Mouse (Mus musculus) heart, embryonic 15.5 days (tissue): ENCODE data around the gene Mtus2. TPM values are rescaled to one million over a fixed set of nuclear protein-coding genes. Genes with fewer than 3 reads are reported as not detected.

Experiments used
- ATAC-seq: fragments of 200-750 bp; cut with Nextera tagmentation; replicated peaks from 2 replicates; pipeline ENCODE4 v1.8.0; 2017; ENCODE audit warnings: low read depth, moderate TSS enrichment; ENCODE audit not compliant: insufficient number of reproducible peaks, insufficient read depth, low FRiP score
- H3K27ac ChIP-seq: fragments of 300-500 bp; sonication (generic); 2 replicates; pipeline ENCODE4 v1.5.1; 2015; ENCODE audit warnings: mild to moderate bottlenecking, inconsistent platforms
- H3K27me3 ChIP-seq: fragments of 300-500 bp; sonication (generic); 2 replicates; pipeline ENCODE4 v1.6.1; 2015; ENCODE audit warnings: inconsistent platforms
- H3K36me3 ChIP-seq: fragments of 300-500 bp; sonication (generic); 2 replicates; pipeline ENCODE4 v1.6.1; 2015; ENCODE audit warnings: mild to moderate bottlenecking, inconsistent platforms
- H3K4me1 ChIP-seq: fragments of 300-500 bp; sonication (generic); replicated peaks from 2 replicates; pipeline ENCODE4 v1.6.1; 2015; ENCODE audit warnings: inconsistent platforms
- H3K4me2 ChIP-seq: fragments of 300-500 bp; sonication (generic); 2 replicates; pipeline ENCODE4 v1.6.1; 2015; ENCODE audit warnings: inconsistent platforms, mild to moderate bottlenecking, moderate library complexity
- H3K4me3 ChIP-seq: fragments of 300-500 bp; sonication (generic); 2 replicates; pipeline ENCODE4 v1.5.1; 2015; ENCODE audit warnings: mild to moderate bottlenecking, inconsistent platforms
- H3K9ac ChIP-seq: fragments of 300-500 bp; sonication (generic); 2 replicates; pipeline ENCODE4 v1.6.1; 2015; ENCODE audit warnings: mild to moderate bottlenecking, inconsistent platforms
- H3K9me3 ChIP-seq: fragments of 300-500 bp; sonication (generic); replicated peaks from 2 replicates; pipeline ENCODE4 v1.6.1; 2016; ENCODE audit warnings: inconsistent platforms
- WGBS: fragments of 180-500 bp; shearing (Covaris S2); methylation state at CpG from one replicate; pipeline ENCODE4 v1.1.7; 2015; ENCODE audit warnings: mixed read lengths; 5-methylcytosine and 5-hydroxymethylcytosine counted together
- polyA plus RNA-seq: library from polyadenylated mRNA; unstranded; fragments of >200 nt; fragmentation: Nextera tagmentation; extraction: Ambion mirVana; gene quantifications from 2 replicates; pipeline ENCODE4 v1.2.1, GENCODE M21; 2015

Mtus2 gene
- 102 and 121 TPM in 2 replicates for polyA plus RNA-seq

GRCm38 (mm10) chr5:147956821-147957564, at the start of gene Mtus2:
Gene Mtus2 (plus strand): TSS chr5:147957320.
- WGBS, result under 1% methylated on average over 55 of the region's 55 CpGs

DNA sequence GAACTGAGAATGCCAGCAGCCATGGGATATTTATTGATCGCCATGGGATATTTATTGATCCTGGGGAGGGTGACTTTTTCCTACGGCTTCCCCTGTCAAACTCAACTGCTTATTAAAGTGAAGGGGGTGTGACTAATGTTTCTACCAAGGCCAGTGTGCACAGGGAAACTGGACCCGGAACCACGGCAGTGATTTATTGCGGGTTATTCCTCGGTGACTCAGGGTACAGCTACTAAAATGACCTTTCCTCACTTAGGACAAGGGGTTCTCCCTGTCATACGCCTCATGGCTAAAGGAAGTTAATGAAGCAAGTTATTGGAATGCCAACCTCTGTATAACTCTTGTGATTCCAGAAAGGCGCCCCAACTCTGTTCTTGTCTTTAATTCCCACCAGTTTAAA, 49.3 kb upstream of the Mtus2 start:
- ATAC-seq, result no peak
- no peaks in the 10 kb centered on the region for H3K36me3 ChIP-seq
- H3K4me3 ChIP-seq, result no peak overlapping the region
- no peak overlapping the region for H3K27ac ChIP-seq
- 89% methylated on average over 8 of the region's 8 CpGs for WGBS
- no peak overlapping the region for H3K4me2 ChIP-seq
- H3K9me3 ChIP-seq, result no peaks in the 10 kb centered on the region
- no peaks in the 10 kb centered on the region for H3K27me3 ChIP-seq
- H3K9ac ChIP-seq, result no peak overlapping the region
- no peaks in the 10 kb centered on the region for H3K4me1 ChIP-seq

More at GRCm38 (mm10) chr5:147956821-147957564, at the start of gene Mtus2:
- no peaks in the 10 kb centered on the region for H3K9me3 ChIP-seq
- peak within 1 kb of the TSS; percentile 60 for H3K4me3 ChIP-seq
- peak within 1 kb of the TSS; percentile 62 for H3K9ac ChIP-seq
- no peaks in the 10 kb centered on the region for H3K36me3 ChIP-seq
- H3K27me3 ChIP-seq, result peaks cover 17% of the 10 kb centered on the region
- peak within 1 kb of the TSS; percentile 97 for H3K4me2 ChIP-seq
- H3K27ac ChIP-seq, result peak within 1 kb of the TSS; percentile 69
- H3K4me1 ChIP-seq, result peaks cover 24% of the 10 kb centered on the region
- ATAC-seq, result peak; percentile 80

DNA sequence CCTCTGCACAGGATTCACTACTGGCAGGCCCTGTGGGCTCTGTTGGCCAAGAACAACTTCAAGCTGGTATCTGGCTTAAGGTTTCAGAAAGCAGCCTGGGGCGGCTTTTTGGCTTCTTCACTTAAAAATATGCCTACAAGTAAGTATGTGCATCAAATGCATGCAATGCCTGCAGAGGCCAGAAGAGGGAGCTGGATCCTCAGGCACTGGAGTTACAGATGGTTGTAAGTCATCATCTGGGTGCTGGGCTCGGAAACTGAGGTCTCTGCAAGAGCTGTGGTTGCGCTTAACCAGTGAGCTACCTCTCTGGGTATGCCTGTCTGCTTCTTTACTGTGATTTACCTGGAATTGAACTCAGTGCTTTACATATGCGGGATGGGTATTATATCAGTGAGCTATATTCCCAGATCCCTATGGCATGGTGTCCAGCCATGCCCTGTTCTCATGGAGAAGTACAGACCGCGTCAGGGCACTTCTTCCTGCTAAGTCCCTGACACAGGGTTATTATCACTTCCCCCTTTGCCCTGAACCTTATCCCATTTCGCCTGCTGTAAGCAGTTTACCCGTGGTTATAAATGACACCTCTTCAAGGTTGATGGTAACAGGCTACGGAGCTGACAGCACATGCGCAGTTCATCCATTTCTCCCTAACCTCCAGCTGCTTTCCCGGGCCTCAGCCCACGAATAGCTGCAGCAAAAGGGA, 46.2 kb upstream of the Mtus2 start:
- no peak for ATAC-seq
- WGBS, result 77% methylated on average over 12 of the region's 12 CpGs
- H3K4me3 ChIP-seq, result no peak overlapping the region

GRCm38 (mm10) chr5:147911744-147912143, 45.4 kb upstream of the Mtus2 start:
- WGBS, result 65% methylated on average over 5 of the region's 5 CpGs
- Histone ChIP-seq H3K36me3 (no peaks in the 10 kb centered on the region), H3K27me3 (no peaks in the 10 kb centered on the region), H3K9me3 (no peaks in the 10 kb centered on the region), H3K4me3 (no peak overlapping the region), H3K9ac (no peak overlapping the region), H3K4me1 (peaks cover 8% of the 10 kb centered on the region), H3K4me2 (no peak overlapping the region), H3K27ac (no peak overlapping the region)
- ATAC-seq, result no peak

More for the DNA sequence above, 46.2 kb upstream of the Mtus2 start:
- H3K27me3 ChIP-seq, result no peaks in the 10 kb centered on the region
- H3K4me2 ChIP-seq, result no peak overlapping the region
- no peaks in the 10 kb centered on the region for H3K36me3 ChIP-seq
- H3K9ac ChIP-seq, result no peak overlapping the region
- peaks cover 8% of the 10 kb centered on the region for H3K4me1 ChIP-seq
- no peak overlapping the region for H3K27ac ChIP-seq
- H3K9me3 ChIP-seq, result no peaks in the 10 kb centered on the region

DNA sequence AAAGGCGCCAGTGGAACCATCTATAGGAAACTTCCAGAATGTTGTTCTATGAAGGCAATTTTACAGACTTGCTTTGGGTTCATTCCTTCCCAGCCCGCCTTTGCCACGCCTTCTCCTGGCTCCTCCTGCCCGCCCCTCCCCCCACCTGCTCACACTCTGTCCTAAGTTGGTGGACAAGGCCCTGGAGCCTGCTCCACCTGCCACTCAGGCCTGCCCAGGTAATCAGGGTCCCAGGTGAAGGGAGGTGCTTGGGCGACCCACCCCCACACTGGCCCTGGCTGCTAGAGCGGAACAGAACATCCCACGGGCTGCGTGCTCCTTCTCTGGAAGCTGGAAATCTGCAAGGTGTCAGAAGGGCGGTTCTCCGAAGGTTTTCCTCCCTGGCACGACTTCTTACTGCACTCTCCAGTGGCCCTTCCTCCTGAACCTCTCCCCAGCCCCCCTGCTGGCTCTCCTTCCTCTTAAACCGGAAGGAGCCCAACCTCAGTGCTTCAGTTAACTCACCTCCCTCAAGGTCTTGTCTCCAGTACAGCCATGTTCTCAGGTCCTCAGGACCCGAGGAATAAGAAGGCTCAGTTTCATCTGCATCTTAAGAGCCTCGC, 43.8 kb upstream of the Mtus2 start:
- no peak for ATAC-seq
- H3K9ac ChIP-seq, result no peak overlapping the region
- H3K4me3 ChIP-seq, result no peak overlapping the region
- H3K4me1 ChIP-seq, result peaks cover 8% of the 10 kb centered on the region
- no peak overlapping the region for H3K4me2 ChIP-seq
- H3K27ac ChIP-seq, result 0 out of 2 replicates have a peak overlapping the region, but pooled peaks have one; percentile 9
- WGBS, result 30% methylated on average over 14 of the region's 14 CpGs
- no peaks in the 10 kb centered on the region for H3K36me3 ChIP-seq
- H3K9me3 ChIP-seq, result no peaks in the 10 kb centered on the region
- no peaks in the 10 kb centered on the region for H3K27me3 ChIP-seq

DNA sequence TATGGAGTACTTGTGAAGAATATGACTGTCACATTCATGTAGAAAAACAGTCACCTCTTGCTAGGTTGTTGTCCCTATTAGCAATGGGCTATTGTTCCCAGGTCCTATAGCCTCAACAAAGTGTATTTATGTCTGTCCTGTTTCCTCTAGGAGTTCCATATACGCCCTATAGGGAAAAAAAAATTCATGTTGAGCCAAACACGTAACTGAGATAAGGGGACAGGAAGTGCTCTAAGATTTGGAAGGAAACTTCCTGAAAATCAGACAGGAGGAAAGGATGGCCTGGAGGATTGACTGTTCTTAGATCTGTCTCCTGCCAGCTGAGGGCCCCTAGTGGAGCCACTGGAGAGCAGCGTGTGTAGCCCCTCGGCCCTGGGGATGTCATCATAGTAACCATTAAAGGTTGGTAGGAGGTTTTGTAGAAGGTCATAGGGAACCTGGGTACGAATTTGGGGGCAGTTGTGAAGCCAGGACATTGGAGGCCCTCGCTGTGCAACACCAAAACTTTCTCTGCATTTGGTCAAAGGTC, 42.0 kb upstream of the Mtus2 start:
- Histone ChIP-seq H3K4me1 (peaks cover 8% of the 10 kb centered on the region), H3K4me2 (no peak overlapping the region), H3K9me3 (no peaks in the 10 kb centered on the region), H3K9ac (no peak overlapping the region), H3K27me3 (no peaks in the 10 kb centered on the region), H3K27ac (peak overlapping the region; percentile 52), H3K4me3 (no peak overlapping the region), H3K36me3 (no peaks in the 10 kb centered on the region)
- 43% methylated on average over 6 of the region's 6 CpGs for WGBS
- ATAC-seq, result no peak

GRCm38 (mm10) chr5:147916171-147916570, 40.9 kb upstream of the Mtus2 start:
- no peak overlapping the region for H3K9ac ChIP-seq
- ATAC-seq, result no peak
- H3K4me3 ChIP-seq, result no peak overlapping the region
- no peaks in the 10 kb centered on the region for H3K9me3 ChIP-seq
- H3K36me3 ChIP-seq, result no peaks in the 10 kb centered on the region
- 63% methylated on average over 9 of the region's 9 CpGs for WGBS
- H3K4me2 ChIP-seq, result no peak overlapping the region
- H3K4me1 ChIP-seq, result peaks cover 8% of the 10 kb centered on the region
- H3K27me3 ChIP-seq, result no peaks in the 10 kb centered on the region
- no peak overlapping the region for H3K27ac ChIP-seq

- H3K4me2 ChIP-seq, result no peak overlapping the region
- WGBS, result 49% methylated on average over 17 of the region's 17 CpGs
- peaks cover 7% of the 10 kb centered on the region for H3K4me1 ChIP-seq
- no peaks in the 10 kb centered on the region for H3K36me3 ChIP-seq
- H3K27me3 ChIP-seq, result no peaks in the 10 kb centered on the region
- peak; percentile 61; the same call in 1 of the 2 replicates for ATAC-seq
- H3K9me3 ChIP-seq, result no peaks in the 10 kb centered on the region
- H3K27ac ChIP-seq, result peak overlapping the region; percentile 50
- H3K4me3 ChIP-seq, result no peak overlapping the region
- no peak overlapping the region for H3K9ac ChIP-seq
These were observed 38.9 kb upstream of the Mtus2 start for GRCm38 (mm10) chr5:147918044-147918846.

DNA sequence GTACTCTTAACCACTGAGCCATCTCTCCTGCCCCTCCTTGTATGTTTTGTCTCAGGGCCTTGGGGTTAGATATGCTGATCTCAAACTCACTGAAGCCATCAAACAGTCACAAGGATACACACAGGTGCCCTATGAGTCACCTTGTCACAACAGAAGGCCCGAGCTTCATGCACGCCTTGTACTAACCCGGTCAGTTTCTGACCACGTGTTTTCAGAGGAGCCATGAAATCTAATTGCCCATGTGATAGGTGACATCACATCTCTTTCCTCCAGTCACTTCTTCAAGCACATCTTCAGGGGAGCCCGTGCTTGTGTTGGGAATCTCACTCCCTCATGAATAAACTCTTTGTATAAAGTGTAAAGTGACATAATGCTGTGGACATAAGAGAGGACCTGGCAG, 32.5 kb upstream of the Mtus2 start:
- Histone ChIP-seq H3K4me3 (no peak overlapping the region), H3K27ac (no peak overlapping the region), H3K4me2 (no peak overlapping the region), H3K9me3 (no peaks in the 10 kb centered on the region), H3K27me3 (no peaks in the 10 kb centered on the region), H3K9ac (no peak overlapping the region), H3K36me3 (no peaks in the 10 kb centered on the region), H3K4me1 (no peaks in the 10 kb centered on the region)
- ATAC-seq, result no peak
- 75% methylated on average over 5 of the region's 5 CpGs for WGBS

- no peak overlapping the region for H3K4me3 ChIP-seq
- no peak for ATAC-seq
- H3K9ac ChIP-seq, result no peak overlapping the region
- 58% methylated on average over 15 of the region's 15 CpGs for WGBS
- H3K9me3 ChIP-seq, result no peaks in the 10 kb centered on the region
- no peaks in the 10 kb centered on the region for H3K36me3 ChIP-seq
- H3K27ac ChIP-seq, result no peak overlapping the region
- no peaks in the 10 kb centered on the region for H3K27me3 ChIP-seq
- H3K4me2 ChIP-seq, result no peak overlapping the region
- no peaks in the 10 kb centered on the region for H3K4me1 ChIP-seq
These were observed 31.1 kb upstream of the Mtus2 start for GRCm38 (mm10) chr5:147925935-147926604.
